Mouse (Mus musculus): ENCODE data around the gene Cldn10. TPM values are rescaled to one million over a fixed set of nuclear protein-coding genes. Genes with fewer than 3 reads are reported as not detected.

Cldn10 gene
- polyA plus RNA-seq, 1 experiment from 2014 or later = 8.4 TPM

GRCm38 (mm10) chr14:118790217-118790616, 2.5 kb downstream of the Cldn10 start:
- Histone ChIP-seq H3K36me3 (ENCODE audit: control insufficient read depth, insufficient read depth, low read length) (no peaks in the 10 kb centered on the region), H3K27me3 (ENCODE audit: control insufficient read depth, insufficient read depth, low read length) (no peaks in the 10 kb centered on the region), H3K4me3 (ENCODE audit: low read depth, low read length) (no peak overlapping the region), H3K4me1 (replicated peaks; ENCODE audit: control insufficient read depth, insufficient read depth) (no peaks in the 10 kb centered on the region), H3K27ac (replicated peaks) (no peak overlapping the region), H3K4me2 (replicated peaks; ENCODE audit: low read depth) (no peak overlapping the region), H3K9ac (ENCODE audit: low read length) (no peak overlapping the region), H3K9me3 (ENCODE audit: control insufficient read depth, low read length) (no peaks in the 10 kb centered on the region)
- ATAC-seq (ENCODE audit: low FRiP score, low TSS enrichment) (no peak), DNase-seq (ENCODE audit: low spot score) (no peak)
- no peak for TF ChIP-seq CTCF (IDR thresholded peaks at IDR 0.05; ENCODE audit: low read depth)
- no peak for TF ChIP-seq EP300 (optimal IDR thresholded peaks at IDR 0.05)
- WGBS = 73% methylated on average over 4 of the region's 4 CpGs

- Histone ChIP-seq H3K27ac (replicated peaks) (no peak overlapping the region), H3K4me3 (ENCODE audit: low read depth, low read length) (no peak overlapping the region), H3K4me2 (replicated peaks; ENCODE audit: low read depth) (no peak overlapping the region), H3K27me3 (ENCODE audit: control insufficient read depth, insufficient read depth, low read length) (no peaks in the 10 kb centered on the region), H3K9me3 (ENCODE audit: control insufficient read depth, low read length) (no peaks in the 10 kb centered on the region), H3K4me1 (replicated peaks; ENCODE audit: control insufficient read depth, insufficient read depth) (no peaks in the 10 kb centered on the region), H3K36me3 (ENCODE audit: control insufficient read depth, insufficient read depth, low read length) (no peaks in the 10 kb centered on the region), H3K9ac (ENCODE audit: low read length) (no peak overlapping the region)
- no peak for TF ChIP-seq CTCF (IDR thresholded peaks at IDR 0.05; ENCODE audit: low read depth)
- TF ChIP-seq EP300 (optimal IDR thresholded peaks at IDR 0.05) = no peak
- DNase-seq (ENCODE audit: low spot score) (no peak), ATAC-seq (ENCODE audit: low FRiP score, low TSS enrichment) (no peak)
- 91% methylated on average over 7 of the region's 7 CpGs for WGBS
Observed at GRCm38 (mm10) chr14:118792957-118793356, 5.2 kb downstream of the Cldn10 start.

DNA sequence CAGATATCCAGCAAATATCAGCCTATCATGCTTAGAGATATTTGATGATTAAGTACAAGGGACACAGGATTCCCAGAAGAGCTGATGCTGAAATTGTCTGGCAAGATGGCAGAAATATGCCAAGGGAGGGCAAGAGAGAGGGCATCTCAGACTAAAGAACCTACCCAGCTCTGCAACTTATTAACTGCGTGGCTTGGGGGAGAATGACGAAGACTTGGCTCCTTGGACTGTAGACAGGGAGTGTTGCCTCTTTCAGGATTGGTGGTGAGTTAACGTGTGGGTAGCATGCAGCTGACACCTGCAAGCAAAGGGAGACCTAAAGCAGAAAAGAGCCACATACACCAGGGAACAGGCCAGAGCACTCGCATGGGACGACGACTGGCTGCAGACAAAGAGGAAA, 5.7 kb downstream of the Cldn10 start:
- no peaks in the 10 kb centered on the region for H3K9me3 ChIP-seq (ENCODE audit: control insufficient read depth, low read length)
- H3K4me1 ChIP-seq (replicated peaks; ENCODE audit: control insufficient read depth, insufficient read depth) = no peaks in the 10 kb centered on the region
- no peak overlapping the region for H3K27ac ChIP-seq (replicated peaks)
- no peak for DNase-seq (ENCODE audit: low spot score)
- H3K27me3 ChIP-seq (ENCODE audit: control insufficient read depth, insufficient read depth, low read length) = no peaks in the 10 kb centered on the region
- no peak for TF ChIP-seq CTCF (IDR thresholded peaks at IDR 0.05; ENCODE audit: low read depth)
- TF ChIP-seq EP300 (optimal IDR thresholded peaks at IDR 0.05) = no peak
- no peak for ATAC-seq (ENCODE audit: low FRiP score, low TSS enrichment)
- WGBS = 88% methylated on average over 6 of the region's 6 CpGs
- no peak overlapping the region for H3K9ac ChIP-seq (ENCODE audit: low read length)
- H3K4me3 ChIP-seq (ENCODE audit: low read depth, low read length) = no peak overlapping the region
- H3K4me2 ChIP-seq (replicated peaks; ENCODE audit: low read depth) = no peak overlapping the region
- H3K36me3 ChIP-seq (ENCODE audit: control insufficient read depth, insufficient read depth, low read length) = no peaks in the 10 kb centered on the region

DNA sequence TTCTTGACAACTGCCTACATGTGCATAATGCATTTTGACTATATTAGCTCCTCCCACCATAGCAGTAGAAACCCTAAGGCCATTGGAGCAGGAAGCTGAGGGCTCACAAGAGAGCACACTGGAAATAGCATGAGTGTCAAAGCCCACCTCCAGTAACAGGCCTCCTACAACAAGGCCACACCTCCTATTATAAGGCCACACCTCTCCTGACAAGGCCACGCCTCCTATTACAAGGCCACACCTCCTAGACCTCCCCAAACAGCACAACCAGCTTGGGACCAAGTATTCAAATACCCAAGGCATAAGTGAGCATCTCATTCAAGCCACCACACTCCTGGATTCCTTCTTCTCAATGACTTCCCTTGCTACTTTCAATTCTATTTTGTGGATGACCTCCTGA, 6.5 kb downstream of the Cldn10 start:
- Histone ChIP-seq H3K9ac (ENCODE audit: low read length) (no peak overlapping the region), H3K27ac (replicated peaks) (no peak overlapping the region), H3K27me3 (ENCODE audit: control insufficient read depth, insufficient read depth, low read length) (no peaks in the 10 kb centered on the region), H3K4me2 (replicated peaks; ENCODE audit: low read depth) (no peak overlapping the region), H3K36me3 (ENCODE audit: control insufficient read depth, insufficient read depth, low read length) (no peaks in the 10 kb centered on the region), H3K9me3 (ENCODE audit: control insufficient read depth, low read length) (no peaks in the 10 kb centered on the region), H3K4me1 (replicated peaks; ENCODE audit: control insufficient read depth, insufficient read depth) (no peaks in the 10 kb centered on the region), H3K4me3 (ENCODE audit: low read depth, low read length) (no peak overlapping the region)
- TF ChIP-seq CTCF (IDR thresholded peaks at IDR 0.05; ENCODE audit: low read depth) (no peak), EP300 (optimal IDR thresholded peaks at IDR 0.05) (no peak)
- ATAC-seq (ENCODE audit: low FRiP score, low TSS enrichment) (no peak), DNase-seq (ENCODE audit: low spot score) (no peak)
- 52% methylated on average over 1 of the region's 1 CpGs for WGBS

- DNase-seq (ENCODE audit: low spot score) (no peak), ATAC-seq (ENCODE audit: low FRiP score, low TSS enrichment) (no peak)
- Histone ChIP-seq H3K9me3 (ENCODE audit: control insufficient read depth, low read length) (no peaks in the 10 kb centered on the region), H3K36me3 (ENCODE audit: control insufficient read depth, insufficient read depth, low read length) (no peaks in the 10 kb centered on the region), H3K9ac (ENCODE audit: low read length) (no peak overlapping the region), H3K27ac (replicated peaks) (no peak overlapping the region), H3K4me3 (ENCODE audit: low read depth, low read length) (no peak overlapping the region), H3K4me2 (replicated peaks; ENCODE audit: low read depth) (no peak overlapping the region), H3K27me3 (ENCODE audit: control insufficient read depth, insufficient read depth, low read length) (no peaks in the 10 kb centered on the region), H3K4me1 (replicated peaks; ENCODE audit: control insufficient read depth, insufficient read depth) (no peaks in the 10 kb centered on the region)
- WGBS = 87% methylated on average over 2 of the region's 2 CpGs
- no peak for TF ChIP-seq CTCF (IDR thresholded peaks at IDR 0.05; ENCODE audit: low read depth)
- TF ChIP-seq EP300 (optimal IDR thresholded peaks at IDR 0.05) = no peak
Observed at GRCm38 (mm10) chr14:118794893-118795292, 7.2 kb downstream of the Cldn10 start.

- no peak overlapping the region for H3K9ac ChIP-seq (ENCODE audit: low read length)
- 40% methylated on average over 10 of the region's 10 CpGs for WGBS
- no peak overlapping the region for H3K27ac ChIP-seq (replicated peaks)
- H3K36me3 ChIP-seq (ENCODE audit: control insufficient read depth, insufficient read depth, low read length) = no peaks in the 10 kb centered on the region
- TF ChIP-seq EP300 (optimal IDR thresholded peaks at IDR 0.05) (no peak), CTCF (IDR thresholded peaks at IDR 0.05; ENCODE audit: low read depth) (no peak)
- no peak for ATAC-seq (ENCODE audit: low FRiP score, low TSS enrichment)
- H3K9me3 ChIP-seq (ENCODE audit: control insufficient read depth, low read length) = no peaks in the 10 kb centered on the region
- H3K27me3 ChIP-seq (ENCODE audit: control insufficient read depth, insufficient read depth, low read length) = no peaks in the 10 kb centered on the region
- no peak for DNase-seq (ENCODE audit: low spot score)
- H3K4me3 ChIP-seq (ENCODE audit: low read depth, low read length) = no peak overlapping the region
- H3K4me1 ChIP-seq (replicated peaks; ENCODE audit: control insufficient read depth, insufficient read depth) = no peaks in the 10 kb centered on the region
- no peak overlapping the region for H3K4me2 ChIP-seq (replicated peaks; ENCODE audit: low read depth)
Observed at GRCm38 (mm10) chr14:118795915-118796693, 8.4 kb downstream of the Cldn10 start.

Data from stomach, postnatal 0 days (tissue).